Mouse (Mus musculus): ENCODE results near the gene Ppm1n. TPM values are rescaled to one million over a fixed set of nuclear protein-coding genes. Genes with fewer than 3 reads are reported as not detected.

Gene Ppm1n
- total and polyA plus RNA-seq, 3 experiments: not detected

DNA sequence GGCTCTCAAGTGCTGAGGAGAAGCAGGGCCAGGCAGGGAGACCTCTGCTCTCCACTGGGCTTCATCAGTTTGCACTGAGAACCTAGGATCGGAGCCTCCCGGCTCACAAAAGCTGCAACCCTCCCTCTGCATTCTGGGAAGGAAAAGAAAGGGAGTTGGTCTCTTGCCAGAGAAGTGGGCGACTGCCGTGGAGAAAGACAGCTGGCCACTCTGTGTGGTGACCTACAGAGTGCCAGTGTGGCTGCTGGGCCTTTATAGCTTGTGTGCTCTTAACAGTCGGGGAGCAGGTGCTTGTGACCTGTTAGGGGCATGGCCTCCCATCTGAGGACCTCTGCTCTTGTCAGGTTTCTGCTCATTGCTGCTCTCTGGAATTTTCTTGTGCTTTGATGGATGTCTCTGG, 36.0 kb downstream of the Ppm1n start:
- Histone ChIP-seq H3K4me1 (ENCODE audit: insufficient read depth, low read depth, low read length) (peaks cover 51% of the 10 kb centered on the region), H3K36me3 (replicated peaks) (peaks cover 68% of the 10 kb centered on the region)

DNA sequence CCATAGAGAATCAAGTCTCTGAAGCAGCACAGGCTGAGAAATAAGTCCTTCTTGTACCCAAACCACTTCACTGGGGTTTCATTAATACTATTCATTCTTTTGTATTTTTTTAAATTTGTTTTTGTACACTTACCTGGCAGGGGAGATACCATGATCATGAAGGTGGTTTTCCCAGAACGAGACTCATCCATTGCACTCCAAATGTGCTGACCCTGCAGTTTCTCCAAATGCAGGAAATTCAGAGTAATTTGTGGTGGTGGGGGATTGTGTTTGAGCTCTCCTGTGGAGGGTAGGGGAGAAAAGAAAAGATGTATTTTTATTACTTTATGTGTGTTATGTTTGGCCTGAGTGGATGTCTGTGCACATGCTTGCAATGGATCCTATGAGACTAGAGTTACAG, 37.9 kb downstream of the Ppm1n start:
- ATAC-seq (ENCODE audit: extremely low read depth, insufficient number of reproducible peaks, low FRiP score, poor library complexity, severe bottlenecking) (no peak), DNase-seq (ENCODE audit: low spot score) (no peak)
- TF ChIP-seq POLR2AphosphoS5 (IDR thresholded peaks at IDR 0.05; ENCODE audit: insufficient replicate concordance, low read depth, low read length) (no peak), CTCF (IDR thresholded peaks at IDR 0.05; ENCODE audit: low read depth, low read length) (no peak), GATA2 (IDR thresholded peaks at IDR 0.05; ENCODE audit: borderline replicate concordance, low read depth, low read length) (no peak), TAL1 (conservative IDR thresholded peaks at IDR 0.05; ENCODE audit: low read depth, low read length) (no peak), GATA1 (IDR thresholded peaks at IDR 0.05; ENCODE audit: borderline replicate concordance, low read length) (no peak)
- Histone ChIP-seq H3K27me3 (ENCODE audit: insufficient read depth, low read length) (no peaks in the 10 kb centered on the region), H3K4me3 (ENCODE audit: low read depth, low read length) (no peak overlapping the region), H3K4me1 (ENCODE audit: insufficient read depth, low read depth, low read length) (peaks cover 51% of the 10 kb centered on the region), H3K36me3 (replicated peaks) (peaks cover 67% of the 10 kb centered on the region), H3K9me3 (replicated peaks) (no peaks in the 10 kb centered on the region)

More for the DNA sequence above, 36.0 kb downstream of the Ppm1n start:
- DNase-seq (ENCODE audit: low spot score) (no peak), ATAC-seq (ENCODE audit: extremely low read depth, insufficient number of reproducible peaks, low FRiP score, poor library complexity, severe bottlenecking) (no peak)
- no peaks in the 10 kb centered on the region for H3K9me3 ChIP-seq (replicated peaks)
- TF ChIP-seq POLR2AphosphoS5 (IDR thresholded peaks at IDR 0.05; ENCODE audit: insufficient replicate concordance, low read depth, low read length) (no peak), TAL1 (conservative IDR thresholded peaks at IDR 0.05; ENCODE audit: low read depth, low read length) (no peak), GATA2 (IDR thresholded peaks at IDR 0.05; ENCODE audit: borderline replicate concordance, low read depth, low read length) (no peak), CTCF (IDR thresholded peaks at IDR 0.05; ENCODE audit: low read depth, low read length) (no peak)
- no peaks in the 10 kb centered on the region for H3K27me3 ChIP-seq (ENCODE audit: insufficient read depth, low read length)
- no peak overlapping the region for H3K4me3 ChIP-seq (ENCODE audit: low read depth, low read length)

DNA sequence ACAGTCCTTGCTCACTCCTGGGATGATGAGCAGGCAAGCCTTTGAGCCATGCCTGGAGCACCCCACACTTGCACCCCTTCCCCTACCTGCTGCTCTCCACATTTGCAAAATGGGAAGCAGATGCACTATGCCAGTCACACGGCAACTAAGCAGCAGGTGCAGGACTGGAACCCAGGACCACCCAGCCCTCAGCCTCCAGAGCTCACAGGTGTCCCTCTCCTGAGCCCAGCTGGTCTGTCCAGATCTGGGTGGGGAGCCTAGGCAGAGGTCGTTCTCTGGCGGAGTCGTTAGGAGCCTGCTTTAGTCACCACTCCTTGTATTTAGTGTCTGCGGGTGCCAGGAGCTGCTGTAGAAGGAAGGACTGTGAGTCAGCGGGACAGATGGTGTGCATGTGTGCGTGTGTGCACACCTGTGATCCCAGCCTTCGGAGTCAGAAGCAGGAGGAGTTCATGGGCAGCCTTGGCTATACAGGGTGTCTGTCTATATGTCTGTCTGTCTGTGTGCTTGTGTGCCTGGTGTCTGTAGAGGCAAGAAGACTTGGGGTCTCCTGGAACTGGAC, 38.9 kb downstream of the Ppm1n start:
- no peak overlapping the region for H3K4me3 ChIP-seq (ENCODE audit: low read depth, low read length)
- H3K9me3 ChIP-seq (replicated peaks): no peaks in the 10 kb centered on the region
- TF ChIP-seq GATA2 (IDR thresholded peaks at IDR 0.05; ENCODE audit: borderline replicate concordance, low read depth, low read length): no peak
- TF ChIP-seq TAL1 (conservative IDR thresholded peaks at IDR 0.05; ENCODE audit: low read depth, low read length): no peak
- TF ChIP-seq CTCF (IDR thresholded peaks at IDR 0.05; ENCODE audit: low read depth, low read length): no peak
- no peak for TF ChIP-seq GATA1 (IDR thresholded peaks at IDR 0.05; ENCODE audit: borderline replicate concordance, low read length)
- TF ChIP-seq POLR2AphosphoS5 (IDR thresholded peaks at IDR 0.05; ENCODE audit: insufficient replicate concordance, low read depth, low read length): no peak
- ATAC-seq (ENCODE audit: extremely low read depth, insufficient number of reproducible peaks, low FRiP score, poor library complexity, severe bottlenecking) (no peak), DNase-seq (ENCODE audit: low spot score) (no peak)
- peaks cover 66% of the 10 kb centered on the region for H3K36me3 ChIP-seq (replicated peaks)
- peaks cover 50% of the 10 kb centered on the region for H3K4me1 ChIP-seq (ENCODE audit: insufficient read depth, low read depth, low read length)
- no peaks in the 10 kb centered on the region for H3K27me3 ChIP-seq (ENCODE audit: insufficient read depth, low read length)

DNA sequence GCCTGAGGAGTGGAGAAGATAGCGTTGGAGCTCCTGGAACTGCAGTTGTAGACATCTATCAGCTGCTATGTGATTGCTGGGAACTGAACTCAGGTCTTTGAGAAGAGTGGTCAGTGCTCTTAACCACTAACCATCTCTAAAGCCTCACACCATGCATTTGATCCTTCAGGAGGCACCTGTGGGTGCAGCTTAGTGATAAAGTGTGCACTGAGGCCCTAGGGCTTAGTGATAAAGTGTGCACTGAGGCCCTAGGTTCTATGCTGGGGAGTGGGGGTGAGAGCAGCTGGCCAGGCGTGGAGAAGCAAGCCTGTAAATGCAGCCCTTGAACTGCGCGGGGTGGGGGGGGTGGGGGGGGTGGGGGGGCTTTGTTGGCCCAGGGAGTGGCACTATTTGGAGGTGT, 39.9 kb downstream of the Ppm1n start:
- H3K4me1 ChIP-seq (ENCODE audit: insufficient read depth, low read depth, low read length): peaks cover 48% of the 10 kb centered on the region
- ATAC-seq (ENCODE audit: extremely low read depth, insufficient number of reproducible peaks, low FRiP score, poor library complexity, severe bottlenecking) (no peak), DNase-seq (ENCODE audit: low spot score) (no peak)
- peaks cover 63% of the 10 kb centered on the region for H3K36me3 ChIP-seq (replicated peaks)
- H3K9me3 ChIP-seq (replicated peaks): no peaks in the 10 kb centered on the region
- no peaks in the 10 kb centered on the region for H3K27me3 ChIP-seq (ENCODE audit: insufficient read depth, low read length)
- no peak overlapping the region for H3K4me3 ChIP-seq (ENCODE audit: low read depth, low read length)
- TF ChIP-seq CTCF (IDR thresholded peaks at IDR 0.05; ENCODE audit: low read depth, low read length) (no peak), POLR2AphosphoS5 (IDR thresholded peaks at IDR 0.05; ENCODE audit: insufficient replicate concordance, low read depth, low read length) (no peak), GATA2 (IDR thresholded peaks at IDR 0.05; ENCODE audit: borderline replicate concordance, low read depth, low read length) (no peak), GATA1 (IDR thresholded peaks at IDR 0.05; ENCODE audit: borderline replicate concordance, low read length) (no peak), TAL1 (conservative IDR thresholded peaks at IDR 0.05; ENCODE audit: low read depth, low read length) (no peak)

DNA sequence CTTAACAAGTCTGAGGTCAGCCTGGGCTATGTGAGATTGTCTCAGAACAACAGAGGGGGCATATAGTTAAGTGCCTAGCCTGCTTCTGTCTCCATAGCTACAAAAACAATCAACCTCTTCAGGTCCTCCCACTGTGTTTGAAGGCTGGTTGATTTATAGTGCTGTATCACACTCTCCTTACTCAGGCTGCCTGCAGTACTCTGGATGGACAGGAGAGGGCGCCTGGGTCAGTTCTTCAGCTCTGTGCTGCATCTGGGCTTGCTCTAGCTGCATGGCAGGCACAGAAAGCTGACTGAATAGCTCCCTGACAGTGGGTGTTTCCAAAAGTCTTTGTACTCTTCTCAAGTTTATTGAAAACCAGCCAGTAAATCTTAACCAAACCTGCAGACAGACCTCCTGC, 40.4 kb downstream of the Ppm1n start:
- Histone ChIP-seq H3K9me3 (replicated peaks) (no peaks in the 10 kb centered on the region), H3K4me3 (ENCODE audit: low read depth, low read length) (no peak overlapping the region), H3K4me1 (ENCODE audit: insufficient read depth, low read depth, low read length) (peaks cover 49% of the 10 kb centered on the region), H3K27me3 (ENCODE audit: insufficient read depth, low read length) (no peaks in the 10 kb centered on the region), H3K36me3 (replicated peaks) (peaks cover 62% of the 10 kb centered on the region)
- TF ChIP-seq GATA1 (IDR thresholded peaks at IDR 0.05; ENCODE audit: borderline replicate concordance, low read length) (no peak), POLR2AphosphoS5 (IDR thresholded peaks at IDR 0.05; ENCODE audit: insufficient replicate concordance, low read depth, low read length) (no peak), GATA2 (IDR thresholded peaks at IDR 0.05; ENCODE audit: borderline replicate concordance, low read depth, low read length) (no peak), CTCF (IDR thresholded peaks at IDR 0.05; ENCODE audit: low read depth, low read length) (peak; percentile 60), TAL1 (conservative IDR thresholded peaks at IDR 0.05; ENCODE audit: low read depth, low read length) (no peak)
- ATAC-seq (ENCODE audit: extremely low read depth, insufficient number of reproducible peaks, low FRiP score, poor library complexity, severe bottlenecking) (peak; percentile 71), DNase-seq (ENCODE audit: low spot score) (peak; percentile 52)

DNA sequence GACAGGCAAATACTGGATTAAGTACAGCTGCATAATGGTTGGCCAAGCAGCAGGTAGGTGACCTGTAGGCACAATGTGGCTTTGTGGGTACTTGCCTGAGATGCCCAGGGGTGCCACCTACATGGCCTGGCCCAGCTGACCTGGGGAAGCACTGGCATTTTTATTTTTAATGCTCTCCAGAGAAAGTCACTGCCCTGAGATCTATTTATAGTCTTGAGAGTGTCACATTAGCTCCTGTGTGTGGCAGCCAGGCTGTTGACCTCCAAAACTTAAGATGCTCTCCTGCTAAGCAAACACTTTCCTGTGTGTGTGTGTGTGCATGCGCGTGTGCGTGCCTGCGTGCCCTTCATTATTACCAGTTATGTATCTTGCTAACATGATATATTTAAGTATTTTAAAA, 41.5 kb downstream of the Ppm1n start:
- H3K36me3 ChIP-seq (replicated peaks): peaks cover 61% of the 10 kb centered on the region
- no peak for ATAC-seq (ENCODE audit: extremely low read depth, insufficient number of reproducible peaks, low FRiP score, poor library complexity, severe bottlenecking)
- TF ChIP-seq GATA2 (IDR thresholded peaks at IDR 0.05; ENCODE audit: borderline replicate concordance, low read depth, low read length) (no peak), GATA1 (IDR thresholded peaks at IDR 0.05; ENCODE audit: borderline replicate concordance, low read length) (no peak), CTCF (IDR thresholded peaks at IDR 0.05; ENCODE audit: low read depth, low read length) (no peak), TAL1 (conservative IDR thresholded peaks at IDR 0.05; ENCODE audit: low read depth, low read length) (no peak), POLR2AphosphoS5 (IDR thresholded peaks at IDR 0.05; ENCODE audit: insufficient replicate concordance, low read depth, low read length) (no peak)

More for the DNA sequence above, 41.5 kb downstream of the Ppm1n start:
- no peak for DNase-seq (ENCODE audit: low spot score)
- no peaks in the 10 kb centered on the region for H3K9me3 ChIP-seq (replicated peaks)
- peaks cover 49% of the 10 kb centered on the region for H3K4me1 ChIP-seq (ENCODE audit: insufficient read depth, low read depth, low read length)
- H3K4me3 ChIP-seq (ENCODE audit: low read depth, low read length): no peak overlapping the region
- no peaks in the 10 kb centered on the region for H3K27me3 ChIP-seq (ENCODE audit: insufficient read depth, low read length)
